Mouse (Mus musculus): Measurements from ENCODE around the gene Hps6.

The Hps6 gene

DNA sequence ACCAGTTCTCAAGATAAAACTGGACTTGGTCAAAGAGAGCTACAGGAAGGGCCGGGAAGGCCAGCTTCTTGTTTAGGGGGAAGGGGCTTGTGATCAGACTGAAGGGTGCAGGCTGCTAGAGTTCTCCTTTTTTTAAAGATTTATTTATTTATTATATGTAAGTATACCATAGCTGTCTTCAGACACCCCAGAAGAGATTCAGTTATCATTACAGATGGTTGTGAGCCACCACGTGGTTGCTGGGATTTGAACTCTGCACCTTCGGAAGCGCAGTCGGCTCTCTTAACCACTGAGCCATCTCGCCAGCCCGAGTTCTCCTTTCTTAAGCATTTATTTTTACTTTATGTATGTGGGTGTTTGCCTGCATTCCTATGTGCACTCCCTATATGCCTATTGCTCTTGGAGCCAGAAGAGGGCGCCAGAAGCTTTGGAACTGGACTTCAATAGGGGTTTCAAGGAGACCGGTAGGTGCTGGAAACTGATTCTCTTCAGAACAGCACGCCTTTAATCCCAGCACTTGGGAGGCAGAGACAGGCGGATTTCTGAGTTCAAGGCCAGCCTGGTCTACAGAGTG lies 25.5 kb downstream of the Hps6 start:
- in situ Hi-C loops (cut with MboI, MseI) = loop anchor here (25.0 kb wide), 1 partner anchor 1742 kb away; the partner anchor contains the start of gene Scd2

DNA sequence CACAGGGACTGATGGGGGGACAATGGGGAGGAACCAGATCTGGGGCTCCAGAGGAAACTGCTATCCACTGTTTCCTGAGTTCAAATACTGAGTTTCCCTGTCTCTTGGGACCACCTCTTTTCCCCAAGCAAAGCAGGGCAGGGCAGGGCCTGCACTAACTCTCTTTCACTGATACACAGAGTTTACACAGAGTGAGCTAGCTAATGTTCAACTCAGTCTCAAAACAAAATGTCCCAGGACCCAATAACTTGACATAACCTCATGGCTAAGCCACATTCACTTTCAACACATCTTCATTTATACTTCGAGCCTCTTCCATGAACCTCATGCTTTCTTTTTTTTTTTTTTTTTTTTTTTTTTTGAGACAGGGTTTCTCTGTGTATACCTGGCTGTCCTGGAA lies 26.3 kb downstream of the Hps6 start:
- in situ Hi-C loops (cut with MboI, MseI) = loop anchor here (25.0 kb wide), 1 partner anchor 1742 kb away; the partner anchor contains the start of gene Scd2

- in situ Hi-C loops (cut with MboI, MseI) = loop anchor here (25.0 kb wide), 1 partner anchor 1743 kb away; the partner anchor contains the start of gene Scd2
These were observed 27.1 kb downstream of the Hps6 start for GRCm38 (mm10) chr19:46030196-46030983.

DNA sequence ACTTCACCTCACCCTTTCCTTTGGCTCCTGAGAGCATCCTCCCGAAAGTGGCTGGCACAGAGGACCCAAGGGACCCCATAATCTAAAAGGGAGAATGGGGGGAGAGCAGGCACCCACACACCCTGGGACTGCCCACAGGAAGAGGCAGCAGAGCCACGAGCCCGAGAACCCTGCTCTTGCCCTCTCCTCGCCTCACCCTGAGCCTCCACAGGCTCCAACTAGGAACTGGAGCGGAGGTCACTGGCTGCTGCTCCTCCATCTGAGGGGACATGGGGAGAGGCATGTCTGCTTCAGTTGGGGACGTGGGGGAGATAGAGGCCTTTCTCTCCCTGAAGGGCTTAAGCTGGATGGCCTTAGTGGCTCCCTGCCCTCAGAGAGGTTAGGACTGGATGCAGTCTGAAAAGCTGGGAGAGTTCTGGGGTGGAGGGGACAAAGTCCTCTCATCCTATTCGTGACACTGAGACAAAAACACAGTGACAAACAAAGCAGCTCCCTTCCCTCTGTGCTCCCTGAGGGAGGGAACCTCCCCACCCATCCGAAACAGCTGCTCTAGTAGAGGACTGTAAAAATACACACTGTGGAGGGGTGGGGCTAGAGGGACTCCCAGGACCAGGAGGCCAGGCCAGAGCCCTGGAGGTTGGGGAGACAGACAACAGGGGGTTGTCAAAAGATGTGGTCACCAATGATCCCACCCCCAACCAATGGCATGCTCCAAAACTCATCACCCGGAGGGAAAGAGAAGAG lies 28.6 kb downstream of the Hps6 start:
- in situ Hi-C loops (cut with MboI, MseI) = loop anchor here (25.0 kb wide), 1 partner anchor 1745 kb away; the partner anchor contains the start of gene Scd2

DNA sequence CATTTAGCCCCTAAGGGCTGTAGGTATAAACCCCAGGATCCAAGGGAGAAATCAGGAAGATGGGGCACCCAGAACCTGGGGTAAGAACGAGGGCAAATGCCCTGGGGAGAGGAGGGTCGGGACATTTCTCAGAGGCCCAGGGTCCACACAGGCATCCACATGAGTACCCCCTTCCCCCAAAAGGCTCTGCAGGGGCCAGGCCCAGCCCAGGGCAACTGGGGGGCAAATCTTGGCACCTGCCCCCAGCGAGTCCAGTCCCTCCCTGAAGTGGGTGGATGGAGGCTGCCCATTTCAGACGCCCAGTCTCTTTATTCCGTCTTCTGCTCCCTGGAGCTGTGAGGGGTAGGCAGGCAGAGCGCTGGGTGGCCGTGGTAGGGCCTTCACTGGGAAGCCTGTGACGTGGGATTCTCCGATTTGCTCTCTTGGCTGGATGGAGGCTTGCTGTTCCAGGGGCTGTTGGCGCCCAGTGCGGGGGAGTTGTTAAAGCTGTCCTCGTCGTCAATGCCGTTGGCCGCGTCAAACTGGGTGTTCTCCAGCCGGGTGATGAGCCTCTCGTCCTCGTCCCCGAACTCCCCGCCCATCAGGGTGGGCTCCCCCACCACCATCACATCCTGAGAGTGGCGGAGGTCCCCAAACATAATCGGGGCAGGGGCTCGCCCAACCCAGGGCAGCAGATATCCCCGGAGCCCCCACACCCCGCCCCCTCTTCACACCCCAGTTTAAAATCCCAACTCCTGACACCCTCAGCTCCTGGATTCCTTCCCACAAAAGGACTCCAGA lies 29.6 kb downstream of the Hps6 start:
- in situ Hi-C loops (cut with MboI, MseI) = loop anchor here (25.0 kb wide), 1 partner anchor 1746 kb away; the partner anchor contains the start of gene Scd2

- in situ Hi-C loops (cut with MboI, MseI) = loop anchor here (25.0 kb wide), 1 partner anchor 1747 kb away; the partner anchor contains the start of gene Scd2
These were observed 30.6 kb downstream of the Hps6 start for GRCm38 (mm10) chr19:46033911-46034310.

GRCm38 (mm10) chr19:46035971-46036370 lies 32.7 kb downstream of the Hps6 start:
- in situ Hi-C loops (cut with MboI, MseI) = loop anchor here (25.0 kb wide), 1 partner anchor 1749 kb away; the partner anchor contains the start of gene Scd2

- in situ Hi-C loops (cut with MboI, MseI) = loop anchor here (25.0 kb wide), 1 partner anchor 1749 kb away; the partner anchor contains the start of gene Scd2
These were observed 33.4 kb downstream of the Hps6 start for GRCm38 (mm10) chr19:46036477-46037242.

DNA sequence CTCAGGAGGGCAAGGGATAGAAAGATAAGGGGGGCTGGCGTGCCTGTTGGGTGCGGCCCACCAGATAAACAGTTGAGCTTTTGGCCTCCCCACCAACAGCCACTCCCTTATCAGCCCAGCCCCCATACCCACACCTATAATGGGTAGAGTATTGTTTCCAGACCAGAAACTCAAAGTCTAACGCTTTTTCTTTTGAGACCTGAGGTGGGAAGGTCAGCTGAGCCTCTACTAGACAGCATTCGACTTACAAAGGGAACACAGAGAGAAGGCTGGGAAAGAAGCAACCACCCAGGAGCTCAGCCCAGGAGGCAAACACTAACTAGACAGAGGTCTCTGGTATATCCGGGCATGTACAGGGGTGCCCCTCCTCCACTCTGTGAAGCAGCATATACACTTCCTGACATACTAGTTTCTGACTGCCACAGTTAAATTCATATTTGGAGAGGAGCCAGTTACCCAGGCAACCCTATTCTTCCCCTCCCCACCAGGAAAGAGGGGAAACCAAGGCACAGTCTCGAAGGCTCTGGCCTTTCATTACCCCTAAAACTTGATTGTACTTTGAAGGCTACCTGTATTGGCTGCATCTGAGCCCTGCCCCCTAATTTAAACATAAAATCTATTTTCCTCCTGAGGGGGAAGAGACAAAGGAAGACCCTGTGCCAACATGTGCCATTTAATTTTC lies 34.1 kb downstream of the Hps6 start:
- in situ Hi-C loops (cut with MboI, MseI) = loop anchor here (25.0 kb wide), 1 partner anchor 1750 kb away; the partner anchor contains the start of gene Scd2

DNA sequence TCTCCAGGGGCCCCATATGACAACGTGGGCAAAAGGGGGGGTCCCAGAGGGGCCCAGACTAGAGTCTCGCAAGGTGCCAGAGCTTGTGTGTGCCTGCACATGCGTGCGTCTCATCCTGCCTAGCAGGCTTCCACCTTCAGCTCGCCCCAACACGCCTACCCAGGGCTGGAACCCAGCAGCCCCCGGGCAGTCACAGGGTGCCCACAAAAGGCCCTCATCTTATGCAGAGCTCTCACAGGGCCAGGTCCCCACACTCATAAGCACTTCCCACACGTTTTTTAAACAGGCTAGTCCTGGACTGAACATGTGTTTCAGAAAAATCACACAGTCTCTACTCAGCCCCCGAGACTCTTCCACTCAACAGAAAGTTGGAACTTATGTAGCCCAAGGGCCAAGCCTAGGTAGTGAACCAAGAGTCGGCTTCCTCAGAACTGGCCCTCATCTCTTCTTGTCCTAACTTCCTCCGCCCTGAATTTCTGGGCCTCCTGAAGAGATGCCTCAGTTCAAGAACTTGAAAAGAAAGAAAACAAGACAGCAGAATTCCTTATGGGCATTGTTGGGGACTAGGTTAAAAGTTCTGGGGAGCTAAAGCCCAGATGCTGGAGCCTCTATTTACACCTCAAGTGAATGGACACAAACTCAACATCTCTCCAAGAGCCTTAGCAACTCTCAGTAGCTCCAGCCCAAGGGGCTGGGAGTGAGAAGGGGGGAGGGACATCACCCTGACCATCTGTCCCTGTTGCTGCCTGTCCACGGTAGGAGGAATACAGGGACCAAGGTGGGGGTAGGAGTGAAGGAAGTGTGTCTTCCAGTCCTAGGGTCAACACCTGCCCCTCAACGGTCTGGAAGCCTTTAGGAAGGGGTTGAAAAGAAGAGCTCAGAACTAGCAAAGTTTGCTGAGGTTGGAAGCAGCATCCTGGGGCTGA lies 34.9 kb downstream of the Hps6 start:
- in situ Hi-C loops (cut with MboI, MseI) = loop anchor here (25.0 kb wide), 1 partner anchor 1751 kb away; the partner anchor contains the start of gene Scd2

- in situ Hi-C loops (cut with MboI, MseI) = loop anchor here (25.0 kb wide), 1 partner anchor 1752 kb away; the partner anchor contains the start of gene Scd2
These were observed 35.5 kb downstream of the Hps6 start for GRCm38 (mm10) chr19:46038851-46039260.

DNA sequence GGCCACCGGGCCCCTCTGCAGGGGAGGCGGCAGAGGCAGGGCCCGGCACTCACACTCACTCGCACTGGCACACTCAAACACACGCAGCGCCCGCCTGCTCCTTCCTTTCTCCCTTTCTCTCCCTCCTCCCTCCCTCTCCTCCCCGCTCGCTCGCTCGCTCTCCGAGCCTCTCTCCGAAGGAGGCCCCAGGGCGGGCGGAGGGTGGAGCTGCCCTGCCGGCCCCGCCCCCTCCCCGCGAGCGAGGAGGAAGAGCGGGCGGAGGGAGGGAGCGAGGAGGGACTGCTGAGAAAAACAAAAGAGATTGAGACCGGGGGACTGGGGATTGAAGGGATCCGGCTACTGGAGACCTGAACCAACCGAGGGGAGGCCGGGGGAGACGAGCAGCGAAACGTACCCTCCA lies 36.2 kb downstream of the Hps6 start:
- in situ Hi-C loops (cut with MboI, MseI) = loop anchor here (25.0 kb wide), 1 partner anchor 1752 kb away; the partner anchor contains the start of gene Scd2

GRCm38 (mm10) chr19:46040149-46040902 lies 37.0 kb downstream of the Hps6 start:
- in situ Hi-C loops (cut with MboI, MseI) = loop anchor here (5.0 to 25.0 kb wide), 2 partner anchors 38 to 1753 kb away; partner anchors contain the start of genes Hps6 and Scd2

DNA sequence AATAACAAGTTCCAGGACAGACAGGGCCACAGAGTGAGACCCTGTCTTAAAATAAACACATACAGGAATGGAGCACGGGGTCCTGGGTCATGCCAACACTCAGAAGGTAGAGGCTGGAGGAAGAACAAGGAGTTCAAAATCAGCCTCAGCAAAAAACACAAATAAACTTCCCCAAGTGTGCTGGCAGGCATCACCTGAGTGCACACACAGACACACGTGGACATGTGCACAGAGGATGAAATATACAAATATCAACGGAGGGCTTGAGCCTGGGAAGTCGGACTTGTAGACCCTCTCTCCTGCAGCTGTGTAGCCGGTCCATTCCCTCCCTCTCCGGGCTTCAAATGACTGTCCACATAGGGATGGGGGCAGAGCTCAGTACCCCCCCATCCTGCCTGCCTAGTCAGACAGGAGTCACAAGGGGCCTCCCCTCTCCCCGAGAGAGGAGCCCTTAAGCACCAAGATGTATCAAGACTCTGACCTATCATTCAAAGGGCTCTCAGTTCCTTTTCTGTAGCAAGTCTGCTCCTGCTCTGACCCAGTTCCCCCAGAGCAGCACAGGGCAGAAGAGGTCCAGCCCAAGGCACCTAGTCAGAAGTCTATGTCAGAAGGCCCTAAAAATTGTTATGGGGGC lies 38.1 kb downstream of the Hps6 start:
- in situ Hi-C loops (cut with MboI, MseI) = loop anchor here (5.0 to 25.0 kb wide), 2 partner anchors 39 to 1754 kb away; partner anchors contain the start of genes Hps6 and Scd2

DNA sequence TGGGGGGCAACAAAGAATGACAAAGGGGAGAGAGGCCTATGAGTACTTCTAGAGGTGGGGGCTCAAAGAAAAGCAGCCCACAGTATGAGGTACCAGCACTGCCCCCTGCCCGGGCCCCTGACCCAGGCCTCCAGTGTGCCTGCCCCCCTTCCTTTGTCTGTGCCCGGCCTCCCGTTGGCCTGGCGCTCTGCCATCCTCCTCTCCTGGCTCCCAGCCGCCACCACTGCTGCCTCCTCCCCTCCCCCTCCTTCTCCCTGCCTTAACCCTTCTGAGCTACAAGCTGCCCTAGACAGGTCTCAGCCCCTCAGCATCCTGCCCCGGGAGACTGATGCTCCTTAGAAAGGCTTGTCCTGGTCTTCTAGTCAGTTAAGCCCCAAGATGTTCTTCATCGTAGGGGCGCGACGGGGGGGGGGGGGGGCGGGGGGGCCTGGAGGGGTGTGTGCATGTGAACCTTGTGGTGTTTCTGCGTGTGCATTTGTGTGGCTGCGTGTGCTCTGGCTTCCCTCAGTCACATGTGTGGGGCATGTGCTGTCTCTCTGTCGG lies 38.7 kb downstream of the Hps6 start:
- in situ Hi-C loops (cut with MboI, MseI) = loop anchor here (5.0 to 25.0 kb wide), 2 partner anchors 40 to 1755 kb away; partner anchors contain the start of genes Hps6 and Scd2

DNA sequence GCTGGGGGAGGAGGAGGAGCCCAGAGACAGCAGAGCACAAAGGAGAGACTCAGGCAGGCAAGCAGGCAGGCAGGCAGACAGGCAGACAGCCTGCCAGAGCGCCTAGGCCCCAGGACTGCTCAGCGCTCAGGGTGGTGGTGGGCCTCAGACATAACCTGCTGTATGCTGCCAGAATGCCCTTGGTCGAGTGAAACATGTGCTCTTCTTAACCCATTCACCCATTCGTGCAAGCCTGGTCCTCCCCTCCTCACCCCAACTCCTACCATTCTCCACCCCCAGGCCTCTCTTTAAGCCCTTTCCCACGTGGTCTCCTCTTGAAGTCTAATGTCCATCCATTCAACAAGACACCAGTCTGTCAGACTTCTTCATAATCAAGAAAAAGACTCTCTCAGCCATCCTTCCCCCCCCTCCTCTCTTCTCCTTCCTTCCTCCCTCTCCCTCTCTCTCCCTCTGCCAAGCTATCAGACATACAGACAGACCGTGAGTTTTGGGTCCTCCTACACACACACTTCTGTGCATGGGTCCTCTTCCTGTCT lies 39.2 kb downstream of the Hps6 start:
- in situ Hi-C loops (cut with MboI, MseI) = loop anchor here (5.0 to 25.0 kb wide), 2 partner anchors 40 to 1755 kb away; partner anchors contain the start of genes Hps6 and Scd2

All from T-helper 2 cell (primary cell).